Mouse (Mus musculus) ES-Bruce4 (cell line): Measurements from ENCODE around the gene Gm45213. TPM values are rescaled to one million over a fixed set of nuclear protein-coding genes. Genes with fewer than 3 reads are reported as not detected.
"Not testable (repeated sequence)": the region's sequence is repeated elsewhere in the genome, so short reads cannot be mapped to it uniquely, and the experiment has no call there.

Experiments
- H3K27ac ChIP-seq: 2 replicates; pipeline ENCODE4 v1.5.1; 2012; ENCODE audit warnings: low read length, inconsistent platforms; ENCODE audit not compliant: insufficient read depth
- H3K27me3 ChIP-seq: 2 replicates; pipeline ENCODE4 v1.6.1; 2012; ENCODE audit warnings: mild to moderate bottlenecking, low read length, inconsistent platforms; ENCODE audit not compliant: control insufficient read depth, poor library complexity, insufficient read depth, severe bottlenecking
- H3K36me3 ChIP-seq: 2 replicates; pipeline ENCODE4 v1.6.1; 2012; ENCODE audit warnings: inconsistent platforms, mild to moderate bottlenecking, low read length, moderate library complexity; ENCODE audit not compliant: control insufficient read depth, poor library complexity, insufficient read depth, severe bottlenecking
- H3K4me1 ChIP-seq: one replicate; pipeline ENCODE4 v1.8.1; 2011; ENCODE audit warnings: low read length; ENCODE audit not compliant: control insufficient read depth, insufficient read depth
- H3K4me3 ChIP-seq: 2 replicates; pipeline ENCODE4 v1.5.1; 2011; ENCODE audit warnings: low read depth, mild to moderate bottlenecking, low read length
- H3K9ac ChIP-seq: 2 replicates; pipeline ENCODE4 v1.6.1; 2012; ENCODE audit warnings: low read depth, mild to moderate bottlenecking, inconsistent platforms; ENCODE audit not compliant: poor library complexity, severe bottlenecking
- H3K9me3 ChIP-seq: replicated peaks from 2 replicates; pipeline ENCODE4 v1.6.1; 2012; ENCODE audit warnings: mild to moderate bottlenecking, low read length, inconsistent platforms; ENCODE audit not compliant: control insufficient read depth, poor library complexity, insufficient read depth, severe bottlenecking
- CTCF ChIP-seq: IDR thresholded peaks from one replicate; pipeline ENCODE4 v1.8.1; 2011; ENCODE audit warnings: low read depth, low read length
- EP300 ChIP-seq: IDR thresholded peaks from 2 replicates; pipeline ENCODE4 v1.6.1; 2011; ENCODE audit warnings: low read depth, low read length; ENCODE audit not compliant: insufficient read depth
- POLR2A ChIP-seq: IDR thresholded peaks from one replicate; pipeline ENCODE4 v1.8.1; 2011; ENCODE audit warnings: low read length; ENCODE audit not compliant: insufficient read depth
- polyA plus RNA-seq: library from polyadenylated mRNA; stranded (reverse); fragments of >200 nt; gene quantifications from 2 replicates; pipeline ENCODE4 v1.2.4, GENCODE M21; 2011; ENCODE audit warnings: low read depth; ENCODE audit not compliant: missing spikeins, insufficient read depth, insufficient read length

The Gm45213 gene
- polyA plus RNA-seq, 1 experiment: not detected

- Histone ChIP-seq H3K27ac (no peak overlapping the region), H3K4me1 (no peaks in the 10 kb centered on the region)
Measured at GRCm38 (mm10) chr7:66046921-66047918, 3.8 kb downstream of the Gm45213 start.

DNA sequence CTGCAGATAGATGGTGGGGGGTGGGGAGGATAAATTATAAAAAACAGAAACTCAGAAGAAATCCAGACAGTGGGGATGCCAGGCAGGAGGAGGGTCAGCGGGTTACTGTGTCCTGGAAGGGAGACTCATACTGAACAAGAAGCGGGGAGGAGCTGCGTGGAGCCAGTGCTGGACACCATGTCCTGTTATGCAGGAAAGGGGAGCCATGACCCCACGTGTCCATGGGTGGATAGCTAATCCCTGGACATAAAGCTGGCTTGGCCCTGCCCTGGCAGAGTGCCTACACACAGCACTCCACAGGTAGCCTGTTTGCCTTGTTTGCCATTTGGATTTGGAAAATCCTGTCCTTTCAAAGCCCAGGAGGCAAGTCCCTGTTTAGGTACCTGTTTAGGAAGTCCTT lies 4.6 kb downstream of the Gm45213 start:
- H3K36me3 ChIP-seq: no peaks in the 10 kb centered on the region
- no peak overlapping the region for H3K9ac ChIP-seq
- H3K4me3 ChIP-seq: no peak overlapping the region
- no peaks in the 10 kb centered on the region for H3K4me1 ChIP-seq
- no peaks in the 10 kb centered on the region for H3K9me3 ChIP-seq
- H3K27ac ChIP-seq: no peak overlapping the region
- H3K27me3 ChIP-seq: no peaks in the 10 kb centered on the region
- no peak for TF ChIP-seq CTCF
- TF ChIP-seq POLR2A: no peak
- no peak for TF ChIP-seq EP300

More at GRCm38 (mm10) chr7:66046921-66047918, 3.8 kb downstream of the Gm45213 start:
- Histone ChIP-seq H3K36me3 (no peaks in the 10 kb centered on the region), H3K27me3 (no peaks in the 10 kb centered on the region), H3K9ac (no peak overlapping the region), H3K9me3 (no peaks in the 10 kb centered on the region), H3K4me3 (no peak overlapping the region)
- TF ChIP-seq POLR2A (no peak), EP300 (no peak), CTCF (no peak)

DNA sequence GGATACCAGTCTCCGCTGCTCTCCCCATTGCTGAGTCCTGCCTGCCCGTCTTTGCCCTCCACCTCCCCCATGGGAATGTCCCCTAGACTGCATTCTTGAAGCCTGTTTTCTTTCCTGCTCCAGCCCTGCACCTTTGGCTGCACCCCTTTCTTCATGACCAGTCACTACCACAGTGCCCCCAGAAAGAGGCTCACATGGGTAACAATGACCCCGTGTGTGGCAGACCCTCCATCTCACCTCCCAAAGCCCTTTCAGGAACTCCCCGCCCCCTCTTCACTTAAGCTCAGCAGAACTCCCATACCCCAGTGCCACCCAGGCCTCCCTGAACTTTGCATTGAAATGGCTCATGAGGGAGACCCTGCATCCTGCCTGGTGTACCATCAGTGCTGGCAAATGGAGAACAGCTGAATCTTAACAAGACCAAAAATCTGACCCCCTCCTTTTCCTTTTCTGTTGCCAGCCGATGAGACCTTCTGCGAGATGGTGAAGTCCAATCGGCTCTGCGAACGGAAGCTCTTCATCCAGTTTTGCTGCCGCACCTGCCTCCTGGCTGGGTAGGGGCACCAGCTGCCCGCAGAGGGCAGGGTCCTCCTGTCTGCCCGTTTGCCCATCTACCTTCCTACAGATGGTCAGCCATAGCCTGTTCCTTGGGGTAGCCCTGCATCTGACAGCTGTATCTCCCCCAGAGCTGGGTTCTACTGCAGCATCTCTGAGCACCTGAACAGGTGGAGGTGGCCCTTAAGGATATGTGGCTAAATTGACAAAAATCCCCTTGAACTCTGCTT lies 5.2 kb downstream of the Gm45213 start:
- H3K27ac ChIP-seq: no peak overlapping the region
- no peak overlapping the region for H3K4me3 ChIP-seq
- no peaks in the 10 kb centered on the region for H3K4me1 ChIP-seq
- no peaks in the 10 kb centered on the region for H3K9me3 ChIP-seq
- H3K36me3 ChIP-seq: no peaks in the 10 kb centered on the region
- no peaks in the 10 kb centered on the region for H3K27me3 ChIP-seq
- TF ChIP-seq EP300 (no peak), CTCF (no peak), POLR2A (no peak)
- no peak overlapping the region for H3K9ac ChIP-seq

DNA sequence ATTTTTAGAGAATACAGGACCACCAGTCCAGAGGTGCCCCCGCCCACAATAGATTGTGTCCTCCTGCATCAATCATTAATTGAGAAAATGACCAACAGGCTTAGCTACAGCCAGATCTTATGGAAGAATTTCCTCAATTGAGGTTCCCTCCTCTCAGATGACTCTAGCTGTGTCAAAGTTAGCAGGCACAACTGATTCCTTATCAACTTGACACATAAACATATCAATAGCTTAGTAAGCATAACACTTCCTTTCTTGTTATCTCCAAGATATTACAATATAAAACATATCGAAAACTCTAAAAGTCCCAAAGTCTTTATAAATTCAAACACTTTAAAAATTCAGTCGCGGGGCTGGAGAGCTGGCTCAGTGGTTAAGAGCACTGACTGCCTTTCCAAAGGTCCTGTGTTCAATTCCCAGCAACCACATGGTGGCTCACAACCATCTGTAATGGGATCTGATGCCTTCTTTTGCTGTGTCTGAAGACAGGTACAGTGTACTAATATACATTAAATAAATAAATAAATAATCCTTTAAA lies 10.6 kb downstream of the Gm45213 start:
- H3K27ac ChIP-seq: no peak overlapping the region
- H3K9me3 ChIP-seq: no peaks in the 10 kb centered on the region
- no peaks in the 10 kb centered on the region for H3K36me3 ChIP-seq
- TF ChIP-seq POLR2A (no peak), CTCF (no peak), EP300 (no peak)
- no peaks in the 10 kb centered on the region for H3K27me3 ChIP-seq
- no peaks in the 10 kb centered on the region for H3K4me1 ChIP-seq
- no peak overlapping the region for H3K9ac ChIP-seq
- no peak overlapping the region for H3K4me3 ChIP-seq

DNA sequence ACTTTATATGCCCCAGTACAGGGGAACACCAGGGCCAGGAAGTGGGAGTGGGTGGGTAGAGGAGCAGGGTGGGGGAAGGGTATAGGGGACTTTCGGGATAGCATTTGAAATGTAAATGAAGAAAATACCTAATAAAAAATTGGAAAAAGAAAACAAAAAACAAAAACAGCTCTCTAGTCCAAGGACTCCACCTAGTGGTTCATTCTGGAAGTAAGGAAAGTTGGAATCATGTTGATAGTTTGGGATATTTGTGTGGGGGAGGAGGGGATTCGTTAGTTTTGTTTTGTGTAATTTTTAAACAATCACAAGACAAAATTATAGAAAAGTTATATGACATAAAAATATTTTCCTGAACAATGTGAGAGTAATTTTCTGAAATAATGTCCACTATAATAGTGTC lies 12.0 kb downstream of the Gm45213 start:
- H3K27ac ChIP-seq, H3K4me3 ChIP-seq, H3K9me3 ChIP-seq, H3K27me3 ChIP-seq, H3K9ac ChIP-seq, H3K36me3 ChIP-seq, H3K4me1 ChIP-seq: not testable (repeated sequence)
